18 mouse cellular contexts compared by ENCODE assay signal in genomic region chr5:8244696-8245095, GRCm38 (mm10).
"Had no signal": no experiment of that assay in that cellular context is flagged by ENCODE, and none has a peak within 500 bp of the region (broad histone marks: within the 10 kb centered on the region; RNA-seq: fewer than 3 reads in every experiment).

No protein-coding gene starts in this region.

- H3K27me3 ChIP-seq: midbrain, embryonic 13.5 days; midbrain, embryonic 15.5 days; neural tube, embryonic 13.5 days; neural tube, embryonic 15.5 days had no signal

- H3K9me3 ChIP-seq: midbrain, embryonic 10.5 days; midbrain, embryonic 13.5 days; midbrain, embryonic 15.5 days; neural tube, embryonic 13.5 days; neural tube, embryonic 15.5 days had no signal

- H3K4me3 ChIP-seq: midbrain, embryonic 10.5 days; midbrain, embryonic 13.5 days; midbrain, embryonic 15.5 days; myocyte; neural tube, embryonic 13.5 days; neural tube, embryonic 15.5 days had no signal

- DNase-seq: lung, adult 18-20 months; lung, embryonic 14.5 days; lung, postnatal 10 days; lung, postnatal 4 days; retina, postnatal 1 day; right cerebral cortex, adult 18-20 months; right cerebral cortex, postnatal 25 days; right cerebral cortex, postnatal 4 days; spleen, adult 18-20 months; thymus, adult 18-20 months; thymus, postnatal 14 days; thymus, postnatal 36 days had no signal

- H3K36me3 ChIP-seq: midbrain, embryonic 10.5 days; midbrain, embryonic 13.5 days; midbrain, embryonic 15.5 days; neural tube, embryonic 13.5 days; neural tube, embryonic 15.5 days had no signal

- H3K27ac ChIP-seq: midbrain, embryonic 10.5 days; midbrain, embryonic 13.5 days; midbrain, embryonic 15.5 days; neural tube, embryonic 13.5 days; neural tube, embryonic 15.5 days had no signal

- ATAC-seq: midbrain, embryonic 13.5 days; midbrain, embryonic 15.5 days had no signal

- H3K4me1 ChIP-seq: midbrain, embryonic 13.5 days; midbrain, embryonic 15.5 days; neural tube, embryonic 13.5 days; neural tube, embryonic 15.5 days had no signal

- H3K4me2 ChIP-seq: lung, embryonic 14.5 days; midbrain, embryonic 13.5 days; midbrain, embryonic 15.5 days; neural tube, embryonic 13.5 days; neural tube, embryonic 15.5 days had no signal

- H3K9ac ChIP-seq: lung, embryonic 14.5 days; midbrain, embryonic 13.5 days; midbrain, embryonic 15.5 days; neural tube, embryonic 13.5 days; neural tube, embryonic 15.5 days had no signal
